Mouse (Mus musculus) liver, embryonic 16.5 days (tissue): ENCODE results near the gene Vars. TPM values are rescaled to one million over a fixed set of nuclear protein-coding genes. Genes with fewer than 3 reads are reported as not detected.

ENCODE experiments used
- ATAC-seq: fragments of 200-750 bp; cut with Nextera tagmentation; 2 replicates; pipeline ENCODE4 v1.8.0; 2017; ENCODE audit warnings: low read depth, mild to moderate bottlenecking, moderate number of reproducible peaks, moderate library complexity
- H3K27ac ChIP-seq: fragments of 300-500 bp; sonication (generic); 2 replicates; pipeline ENCODE4 v1.5.1; 2014; ENCODE audit warnings: mild to moderate bottlenecking, low read length
- H3K27me3 ChIP-seq: fragments of 300-500 bp; sonication (generic); 2 replicates; pipeline ENCODE4 v1.6.1; 2014; ENCODE audit warnings: low read depth, low read length, mixed read lengths; ENCODE audit not compliant: control insufficient read depth, insufficient read depth
- H3K36me3 ChIP-seq: fragments of 300-500 bp; sonication (generic); 2 replicates; pipeline ENCODE4 v1.6.1; 2014; ENCODE audit warnings: mild to moderate bottlenecking; ENCODE audit not compliant: control insufficient read depth, insufficient read depth
- H3K4me1 ChIP-seq: fragments of 300-500 bp; sonication (generic); 2 replicates; pipeline ENCODE4 v1.6.1; 2014; ENCODE audit warnings: low read depth, low read length, mixed read lengths; ENCODE audit not compliant: control insufficient read depth
- H3K4me2 ChIP-seq: fragments of 300-500 bp; sonication (generic); 2 replicates; pipeline ENCODE4 v1.6.1; 2014; ENCODE audit warnings: low read depth, low read length, mixed read lengths
- H3K4me3 ChIP-seq: fragments of 300-500 bp; sonication (generic); 2 replicates; pipeline ENCODE4 v1.5.1; 2014; ENCODE audit warnings: low read depth, mild to moderate bottlenecking, low read length
- H3K9ac ChIP-seq: fragments of 300-500 bp; sonication (generic); 2 replicates; pipeline ENCODE4 v1.6.1; 2014; ENCODE audit warnings: low read depth, low read length
- H3K9me3 ChIP-seq: fragments of 300-500 bp; sonication (generic); replicated peaks from 2 replicates; pipeline ENCODE4 v1.6.1; 2016; ENCODE audit warnings: low read length; ENCODE audit not compliant: control insufficient read depth
- WGBS: fragments of 180-500 bp; shearing (Covaris S2); extraction: QIAGEN DNeasy Blood & Tissue Kit; methylation state at CpG from one replicate; pipeline ENCODE4 v1.1.7; 2014; ENCODE audit not compliant: insufficient replicate concordance; 5-methylcytosine and 5-hydroxymethylcytosine counted together
- polyA plus RNA-seq: library from polyadenylated mRNA; unstranded; fragments of >200 nt; fragmentation: Nextera tagmentation; extraction: Ambion mirVana; gene quantifications from 2 replicates; pipeline ENCODE4 v1.2.1, GENCODE M21; 2015

The Vars gene
- polyA plus RNA-seq, 1 experiment from 2014 or later: 90.1 TPM

DNA sequence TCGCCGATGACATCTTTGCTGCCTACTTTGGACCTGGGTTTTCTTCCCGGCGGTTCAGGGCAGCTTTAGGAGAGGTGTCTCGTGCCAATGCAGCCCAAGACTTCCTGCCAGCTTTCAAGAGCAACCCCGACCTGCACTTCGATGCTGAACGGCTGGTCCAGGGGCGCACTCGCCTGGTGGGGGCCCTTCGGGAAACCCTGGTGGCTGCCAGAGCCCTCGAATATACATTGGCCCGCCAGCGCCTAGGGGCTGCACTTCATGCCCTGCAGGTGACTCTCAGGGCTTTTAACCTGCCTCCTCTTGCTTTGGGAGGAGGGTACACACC is 16.9 kb downstream of the Vars start:
- Histone ChIP-seq H3K4me3 (no peak overlapping the region), H3K27me3 (no peaks in the 10 kb centered on the region), H3K36me3 (peaks cover 36% of the 10 kb centered on the region), H3K27ac (no peak overlapping the region), H3K9ac (no peak overlapping the region), H3K4me2 (no peak overlapping the region), H3K4me1 (peaks cover 21% of the 10 kb centered on the region), H3K9me3 (no peaks in the 10 kb centered on the region)
- ATAC-seq: no peak
- WGBS: 69% methylated on average over 14 of the region's 14 CpGs

DNA sequence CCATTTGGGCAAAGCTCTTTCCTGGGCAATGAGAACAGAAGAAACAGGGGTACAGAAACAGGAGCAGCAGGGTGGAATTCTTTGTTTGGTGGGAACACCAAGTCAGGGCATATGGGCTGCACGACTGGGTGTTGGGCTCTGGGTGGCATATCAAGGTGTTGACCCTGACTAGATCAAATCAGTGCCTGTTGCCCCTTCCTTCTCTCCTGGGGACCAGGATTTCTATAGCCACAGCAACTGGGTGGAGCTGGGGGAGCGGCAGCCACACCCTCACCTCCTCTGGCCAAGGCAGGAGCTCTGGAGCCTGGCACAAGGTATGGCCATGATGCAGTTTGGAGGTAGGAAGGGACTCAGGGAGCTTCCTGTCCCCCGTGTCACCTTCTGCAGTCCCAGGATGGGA is 17.4 kb downstream of the Vars start:
- Histone ChIP-seq H3K36me3 (peaks cover 31% of the 10 kb centered on the region), H3K27me3 (no peaks in the 10 kb centered on the region), H3K4me3 (no peak overlapping the region), H3K27ac (no peak overlapping the region), H3K9ac (no peak overlapping the region), H3K4me2 (no peak overlapping the region), H3K9me3 (no peaks in the 10 kb centered on the region), H3K4me1 (peaks cover 25% of the 10 kb centered on the region)
- no peak for ATAC-seq
- 56% methylated on average over 3 of the region's 3 CpGs for WGBS

DNA sequence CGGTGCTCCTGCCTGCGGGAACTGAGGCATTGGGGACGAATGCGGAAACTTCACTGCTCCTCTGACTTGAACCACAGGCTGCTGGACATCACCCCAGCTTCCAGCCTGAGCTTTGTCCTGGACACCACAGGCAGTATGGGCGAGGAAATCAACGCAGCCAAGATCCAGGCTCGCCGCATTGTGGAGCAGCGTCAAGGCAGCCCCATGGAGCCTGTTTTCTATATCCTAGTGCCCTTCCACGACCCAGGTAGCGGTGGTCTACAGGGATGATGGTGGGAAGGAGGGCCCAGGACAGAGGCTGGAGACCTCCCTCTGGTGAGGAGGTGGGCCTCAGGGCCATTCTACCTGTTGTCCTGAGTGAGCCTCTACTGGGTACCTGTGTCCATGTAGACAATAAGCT is 19.1 kb downstream of the Vars start:
- peaks cover 13% of the 10 kb centered on the region for H3K36me3 ChIP-seq
- H3K4me3 ChIP-seq: no peak overlapping the region
- no peak for ATAC-seq
- H3K9me3 ChIP-seq: no peaks in the 10 kb centered on the region
- H3K9ac ChIP-seq: no peak overlapping the region
- H3K27ac ChIP-seq: no peak overlapping the region
- H3K4me2 ChIP-seq: no peak overlapping the region
- H3K27me3 ChIP-seq: no peaks in the 10 kb centered on the region
- H3K4me1 ChIP-seq: peaks cover 36% of the 10 kb centered on the region
- WGBS: 85% methylated on average over 11 of the region's 11 CpGs

DNA sequence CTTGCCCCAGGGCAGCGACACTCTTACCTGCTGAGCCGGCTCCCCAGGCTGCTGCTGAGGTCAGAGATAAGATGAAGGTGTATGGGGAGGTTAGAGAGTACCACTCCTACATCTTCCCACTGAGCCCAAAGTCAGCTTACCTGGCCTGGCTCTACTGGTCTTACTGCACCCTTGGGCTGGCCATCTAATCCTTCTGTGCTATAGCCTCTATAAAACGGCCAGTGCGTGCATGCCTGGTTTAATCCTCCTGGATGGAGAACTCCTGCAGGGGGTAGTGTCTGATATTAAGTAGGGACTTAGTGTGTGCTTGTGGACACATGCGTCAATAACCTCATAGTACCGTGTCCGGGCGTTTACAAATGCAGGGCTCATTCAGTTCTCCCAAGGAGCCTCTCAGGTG is 19.8 kb downstream of the Vars start:
- H3K4me2 ChIP-seq: no peak overlapping the region

DNA sequence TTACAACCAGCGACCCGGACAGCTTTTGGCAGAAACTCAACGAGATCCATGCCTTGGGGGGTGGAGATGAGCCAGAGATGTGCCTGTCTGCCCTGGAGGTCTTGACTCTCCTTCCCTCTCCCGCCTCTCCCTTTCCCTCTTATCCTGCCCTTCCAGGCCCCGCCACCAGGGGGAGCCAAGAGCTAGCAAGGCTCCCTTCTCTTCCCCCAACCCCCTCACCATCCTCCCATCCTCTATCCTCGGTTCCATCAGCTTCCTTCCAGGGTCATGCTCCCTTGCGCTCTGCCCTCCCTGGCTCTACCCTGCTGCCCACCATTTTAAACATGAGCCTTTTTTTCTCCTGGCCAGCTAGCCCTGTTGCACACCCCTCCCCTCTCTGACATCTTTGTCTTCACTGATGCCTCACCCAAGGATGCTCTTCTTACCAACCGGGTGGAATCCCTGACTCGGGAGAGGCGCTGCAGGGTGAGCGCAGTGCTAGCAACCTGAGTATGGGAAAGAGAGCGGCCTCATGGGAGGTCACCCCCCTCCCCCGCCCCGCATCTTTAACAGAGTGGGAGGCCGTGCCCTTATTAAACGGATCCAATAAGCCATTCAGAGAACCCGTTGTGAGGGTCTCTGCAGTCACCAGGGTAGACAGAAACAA is 20.5 kb downstream of the Vars start:
- Histone ChIP-seq H3K9me3 (no peaks in the 10 kb centered on the region), H3K27ac (peak overlapping the region; percentile 39), H3K36me3 (peaks cover 1% of the 10 kb centered on the region; the same call in 1 of the 2 replicates), H3K9ac (no peak overlapping the region), H3K27me3 (no peaks in the 10 kb centered on the region), H3K4me3 (no peak overlapping the region), H3K4me2 (peak overlapping the region; percentile 38), H3K4me1 (peaks cover 34% of the 10 kb centered on the region)
- WGBS: 11% methylated on average over 17 of the region's 17 CpGs
- peak; percentile 20; the same call in 1 of the 2 replicates for ATAC-seq

More for the DNA sequence above, 19.8 kb downstream of the Vars start:
- Histone ChIP-seq H3K9me3 (no peaks in the 10 kb centered on the region), H3K9ac (no peak overlapping the region), H3K27ac (no peak overlapping the region), H3K27me3 (no peaks in the 10 kb centered on the region), H3K36me3 (peaks cover 8% of the 10 kb centered on the region), H3K4me1 (peaks cover 36% of the 10 kb centered on the region), H3K4me3 (no peak overlapping the region)
- no peak for ATAC-seq
- 80% methylated on average over 8 of the region's 8 CpGs for WGBS

DNA sequence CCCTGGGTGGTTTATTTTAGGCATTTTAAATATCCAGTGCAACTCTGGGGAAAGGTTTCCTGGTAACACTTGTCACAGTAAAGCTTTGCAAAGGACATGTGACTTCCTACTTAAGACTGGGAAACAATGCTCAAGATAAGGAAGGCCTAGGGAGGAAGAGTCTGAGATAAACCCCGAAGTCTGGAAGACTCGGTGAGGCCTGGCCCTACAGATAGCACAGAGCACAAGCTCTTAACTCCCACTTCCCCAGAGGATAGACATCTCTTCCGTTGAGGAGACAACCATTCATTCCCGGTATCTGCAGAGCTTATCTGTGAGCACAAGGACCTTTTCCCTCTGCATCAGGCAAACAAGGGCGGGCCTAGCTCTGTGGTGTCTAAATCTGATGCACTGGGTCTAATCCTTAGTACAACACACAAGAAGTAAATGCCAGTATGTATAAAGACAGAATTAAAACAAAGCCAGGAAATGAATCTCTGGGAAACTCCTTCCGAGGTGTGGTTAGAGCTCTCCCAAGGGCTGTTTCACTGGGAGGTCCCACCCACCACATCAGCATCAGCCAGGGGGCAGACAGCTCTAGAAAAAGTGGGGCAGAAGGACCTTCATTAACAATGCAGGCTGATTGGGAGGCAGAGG is 21.2 kb downstream of the Vars start:
- Histone ChIP-seq H3K4me2 (peak overlapping the region; percentile 38), H3K27me3 (no peaks in the 10 kb centered on the region), H3K36me3 (no peaks in the 10 kb centered on the region), H3K4me3 (no peak overlapping the region), H3K9ac (no peak overlapping the region), H3K4me1 (peaks cover 31% of the 10 kb centered on the region), H3K9me3 (no peaks in the 10 kb centered on the region), H3K27ac (peak overlapping the region; percentile 39)
- 6% methylated on average over 6 of the region's 6 CpGs for WGBS
- ATAC-seq: peak; percentile 87

DNA sequence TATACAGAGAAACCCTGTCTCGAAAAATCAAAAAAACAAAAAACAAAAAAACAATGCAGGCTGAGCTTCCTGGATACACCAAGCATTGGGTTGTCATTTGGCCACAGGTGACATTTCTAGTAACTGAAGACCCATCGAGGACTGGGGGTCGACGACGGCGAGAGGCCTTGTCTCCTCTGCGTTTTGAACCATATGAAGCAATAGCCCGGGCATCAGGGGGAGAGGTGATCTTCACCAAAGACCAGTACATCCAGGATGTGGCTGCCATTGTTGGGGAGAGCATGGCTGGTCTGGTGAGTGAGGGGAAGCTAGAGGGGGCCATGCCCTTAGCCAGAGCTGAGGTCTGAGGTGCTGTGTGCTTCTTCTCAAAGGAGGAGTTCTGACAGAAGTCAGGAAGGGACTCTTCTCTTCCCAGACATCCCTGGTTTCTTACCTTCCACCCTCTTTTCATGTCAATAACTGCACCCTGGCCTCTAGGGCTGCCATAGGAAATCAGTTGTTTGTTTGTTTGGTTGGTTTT is 21.8 kb downstream of the Vars start:
- WGBS: 78% methylated on average over 8 of the region's 8 CpGs
- Histone ChIP-seq H3K27ac (no peak overlapping the region; the same call in 1 of the 2 replicates), H3K36me3 (no peaks in the 10 kb centered on the region), H3K9me3 (no peaks in the 10 kb centered on the region), H3K4me1 (peaks cover 36% of the 10 kb centered on the region), H3K27me3 (no peaks in the 10 kb centered on the region), H3K9ac (no peak overlapping the region), H3K4me3 (no peak overlapping the region), H3K4me2 (no peak overlapping the region)
- ATAC-seq: no peak

DNA sequence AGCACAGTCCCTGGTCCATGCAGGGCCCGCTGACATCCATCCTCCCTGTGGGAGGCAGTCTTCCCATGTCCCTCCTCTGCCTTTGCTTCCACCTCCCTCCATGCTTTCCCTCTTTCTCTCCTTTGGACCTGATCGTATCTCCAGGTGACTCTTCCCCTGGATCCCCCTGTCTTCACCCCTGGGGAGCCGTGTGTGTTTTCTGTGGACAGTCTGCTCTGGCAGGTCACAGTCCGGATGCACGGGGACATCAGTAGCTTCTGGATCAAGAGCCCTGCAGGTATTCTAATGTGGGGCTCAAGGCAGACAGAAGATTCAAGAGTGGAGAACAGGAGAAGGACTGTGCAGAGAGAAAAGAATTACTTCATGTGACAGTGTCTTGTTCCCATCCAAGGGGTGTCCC is 22.4 kb downstream of the Vars start:
- Histone ChIP-seq H3K4me1 (peaks cover 36% of the 10 kb centered on the region), H3K27me3 (no peaks in the 10 kb centered on the region), H3K4me2 (no peak overlapping the region), H3K9ac (no peak overlapping the region), H3K36me3 (no peaks in the 10 kb centered on the region), H3K27ac (no peak overlapping the region), H3K4me3 (no peak overlapping the region), H3K9me3 (no peaks in the 10 kb centered on the region)
- ATAC-seq: no peak
- 83% methylated on average over 5 of the region's 5 CpGs for WGBS

DNA sequence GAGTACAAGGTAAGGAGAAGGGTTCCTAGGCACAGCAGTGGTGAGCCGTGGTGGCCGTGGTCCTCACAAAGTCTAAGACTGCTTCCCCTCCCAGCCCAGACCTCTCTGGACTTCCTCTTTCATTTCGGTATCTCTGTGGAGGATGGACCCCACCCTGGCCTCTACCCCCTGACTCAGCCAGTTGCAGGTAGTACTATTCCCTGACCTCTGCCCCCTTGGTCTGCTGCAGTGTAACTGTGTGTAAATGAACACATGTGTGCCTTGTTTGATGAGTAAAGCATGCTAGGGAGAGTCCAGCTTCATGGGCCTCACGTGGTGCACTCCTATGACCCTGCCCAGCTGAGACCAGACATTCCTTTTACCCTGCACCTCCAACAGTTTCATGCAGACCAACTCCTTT is 23.0 kb downstream of the Vars start:
- no peak overlapping the region for H3K9ac ChIP-seq
- H3K4me3 ChIP-seq: no peak overlapping the region
- H3K27me3 ChIP-seq: no peaks in the 10 kb centered on the region
- ATAC-seq: peak; percentile 38
- no peak overlapping the region for H3K27ac ChIP-seq
- H3K4me1 ChIP-seq: peaks cover 36% of the 10 kb centered on the region
- no peak overlapping the region for H3K4me2 ChIP-seq
- no peaks in the 10 kb centered on the region for H3K9me3 ChIP-seq
- no peaks in the 10 kb centered on the region for H3K36me3 ChIP-seq
- 34% methylated on average over 4 of the region's 4 CpGs for WGBS
